Mouse (Mus musculus): ENCODE measurements around the gene Ap2a1. TPM values are rescaled to one million over a fixed set of nuclear protein-coding genes. Genes with fewer than 3 reads are reported as not detected.

Gene Ap2a1
- 100 to 1,000 TPM; 356 to 358 TPM for total RNA-seq (2021)

- intact Hi-C loops (cut with DNase I) = loop anchor here (5.0 kb wide), 1 partner anchor 43 kb away; the partner anchor contains the start of gene Cpt1c
- DNase-seq (ENCODE audit: extremely low spot score in 1 of 2, low spot score in 2 of 2) = peak; percentile 100
Measured at GRCm38 (mm10) chr7:44929204-44930151, at the start of gene Ap2a1. Gene Ap2a1 (minus strand): TSS chr7:44929496.

- intact Hi-C loops (cut with DNase I) = no loop called here
- DNase-seq (ENCODE audit: extremely low spot score in 1 of 2, low spot score in 2 of 2) = no peak
Measured at GRCm38 (mm10) chr7:44978300-44978699, 49.0 kb upstream of the Ap2a1 start.

- DNase-seq (ENCODE audit: extremely low spot score in 1 of 2, low spot score in 2 of 2) = no peak
- intact Hi-C loops (cut with DNase I) = no loop called here
Measured at GRCm38 (mm10) chr7:44975117-44975419, 45.8 kb upstream of the Ap2a1 start.

GRCm38 (mm10) chr7:44974383-44975116 lies 45.3 kb upstream of the Ap2a1 start, which contains the start of gene Cpt1c:
Gene Cpt1c (minus strand): TSS chr7:44974851.
- peak; percentile 87 to 94 for DNase-seq (ENCODE audit: extremely low spot score in 1 of 2, low spot score in 2 of 2)
- intact Hi-C loops (cut with DNase I) = loop anchor here (5.0 kb wide), 1 partner anchor 42 kb away; no protein-coding TSS in a partner anchor

- DNase-seq (ENCODE audit: extremely low spot score in 1 of 2, low spot score in 2 of 2) = no peak
- intact Hi-C loops (cut with DNase I) = loop anchor here (5.0 kb wide), 1 partner anchor 41 kb away; no protein-coding TSS in a partner anchor
Measured at GRCm38 (mm10) chr7:44973415-44974130, 44.3 kb upstream of the Ap2a1 start.

GRCm38 (mm10) chr7:44971142-44971541 lies 41.8 kb upstream of the Ap2a1 start:
- intact Hi-C loops (cut with DNase I) = loop anchor here (5.0 kb wide), 1 partner anchor 39 kb away; no protein-coding TSS in a partner anchor
- no peak for DNase-seq (ENCODE audit: extremely low spot score in 1 of 2, low spot score in 2 of 2)

- DNase-seq (ENCODE audit: extremely low spot score in 1 of 2, low spot score in 2 of 2) = peak; percentile 86 to 93
- intact Hi-C loops (cut with DNase I) = loop anchor here (5.0 kb wide), 1 partner anchor 38 kb away; no protein-coding TSS in a partner anchor
Measured at GRCm38 (mm10) chr7:44970231-44970691, 41.0 kb upstream of the Ap2a1 start.

- no peak for DNase-seq (ENCODE audit: extremely low spot score in 1 of 2, low spot score in 2 of 2)
- intact Hi-C loops (cut with DNase I) = no loop called here
Measured at GRCm38 (mm10) chr7:44966638-44967037, 37.3 kb upstream of the Ap2a1 start.

GRCm38 (mm10) chr7:44965975-44966374 lies 36.7 kb upstream of the Ap2a1 start:
- intact Hi-C loops (cut with DNase I) = no loop called here
- peak in 1 of 2 experiments; percentile 28 for DNase-seq (ENCODE audit: extremely low spot score in 1 of 2, low spot score in 2 of 2)

- intact Hi-C loops (cut with DNase I) = no loop called here
Measured at GRCm38 (mm10) chr7:44964990-44965389, 35.7 kb upstream of the Ap2a1 start.

GRCm38 (mm10) chr7:44962831-44963230 lies 33.5 kb upstream of the Ap2a1 start:
- DNase-seq (ENCODE audit: extremely low spot score in 1 of 2, low spot score in 2 of 2) = no peak
- intact Hi-C loops (cut with DNase I) = no loop called here

More at GRCm38 (mm10) chr7:44964990-44965389, 35.7 kb upstream of the Ap2a1 start:
- peak in 1 of 2 experiments; percentile 23 for DNase-seq (ENCODE audit: extremely low spot score in 1 of 2, low spot score in 2 of 2)

- intact Hi-C loops (cut with DNase I) = no loop called here
- no peak for DNase-seq (ENCODE audit: extremely low spot score in 1 of 2, low spot score in 2 of 2)
Measured at GRCm38 (mm10) chr7:44962337-44962736, 33.0 kb upstream of the Ap2a1 start.

GRCm38 (mm10) chr7:44960512-44960910 lies 31.2 kb upstream of the Ap2a1 start:
- DNase-seq (ENCODE audit: extremely low spot score in 1 of 2, low spot score in 2 of 2) = no peak
- intact Hi-C loops (cut with DNase I) = no loop called here

- intact Hi-C loops (cut with DNase I) = loop anchor here (5.0 kb wide), 1 partner anchor 38 kb away; no protein-coding TSS in a partner anchor
- peak in 1 of 2 experiments; percentile 30 for DNase-seq (ENCODE audit: extremely low spot score in 1 of 2, low spot score in 2 of 2)
Measured at GRCm38 (mm10) chr7:44959874-44960511, 30.7 kb upstream of the Ap2a1 start.

GRCm38 (mm10) chr7:44959281-44959680 lies 30.0 kb upstream of the Ap2a1 start:
- peak in 1 of 2 experiments; percentile 27 for DNase-seq (ENCODE audit: extremely low spot score in 1 of 2, low spot score in 2 of 2)
- intact Hi-C loops (cut with DNase I) = loop anchor here (5.0 kb wide), 1 partner anchor 37 kb away; no protein-coding TSS in a partner anchor

- peak in 1 of 2 experiments; percentile 51 for DNase-seq (ENCODE audit: extremely low spot score in 1 of 2, low spot score in 2 of 2)
- intact Hi-C loops (cut with DNase I) = loop anchor here (5.0 kb wide), 1 partner anchor 36 kb away; no protein-coding TSS in a partner anchor
Measured at GRCm38 (mm10) chr7:44958208-44958607, 28.9 kb upstream of the Ap2a1 start.

GRCm38 (mm10) chr7:44957183-44957835 lies 28.0 kb upstream of the Ap2a1 start:
- DNase-seq (ENCODE audit: extremely low spot score in 1 of 2, low spot score in 2 of 2) = peak in 1 of 2 experiments; percentile 53
- intact Hi-C loops (cut with DNase I) = loop anchor here (5.0 kb wide), 1 partner anchor 35 kb away; no protein-coding TSS in a partner anchor

Measured in left cerebral cortex, postnatal 10 days (tissue).